Mouse (Mus musculus): ENCODE results near the gene Pigk.
"Not testable (repeated sequence)": the region's sequence is repeated elsewhere in the genome, so short reads cannot be mapped to it uniquely, and the experiment has no call there.

Gene Pigk

GRCm38 (mm10) chr3:152713991-152714902 lies at the start of gene Pigk:
Pigk (plus strand) TSS chr3:152714100.
- DNase-seq (ENCODE audit: low spot score in 2 of 2): peak; percentile 86 to 92

GRCm38 (mm10) chr3:152666991-152667355 lies 46.9 kb upstream of the Pigk start:
- DNase-seq (ENCODE audit: low spot score in 2 of 2): no peak

- peak in 1 of 2 experiments; percentile 25 for DNase-seq (ENCODE audit: low spot score in 2 of 2)
These were observed 46.3 kb upstream of the Pigk start for GRCm38 (mm10) chr3:152667356-152668211.

- no peak for DNase-seq (ENCODE audit: low spot score in 2 of 2)
These were observed 45.7 kb upstream of the Pigk start, which contains the start of gene Ak5 for GRCm38 (mm10) chr3:152668239-152668638. Ak5 (minus strand) TSS chr3:152668360.

- no peak for DNase-seq (ENCODE audit: low spot score in 2 of 2)
These were observed 45.1 kb upstream of the Pigk start for GRCm38 (mm10) chr3:152668793-152669192.

GRCm38 (mm10) chr3:152669783-152670182 lies 44.1 kb upstream of the Pigk start:
- DNase-seq (ENCODE audit: low spot score in 2 of 2): no peak

- DNase-seq (ENCODE audit: low spot score in 2 of 2): no peak
These were observed 39.2 kb upstream of the Pigk start for GRCm38 (mm10) chr3:152674663-152675062.

GRCm38 (mm10) chr3:152688532-152688931 lies 25.4 kb upstream of the Pigk start:
- no peak for DNase-seq (ENCODE audit: low spot score in 2 of 2)

GRCm38 (mm10) chr3:152689105-152689504 lies 24.8 kb upstream of the Pigk start:
- DNase-seq (ENCODE audit: low spot score in 2 of 2): peak; percentile 42 to 64

GRCm38 (mm10) chr3:152694950-152695349 lies 18.9 kb upstream of the Pigk start:
- DNase-seq (ENCODE audit: low spot score in 2 of 2): no peak

GRCm38 (mm10) chr3:152698017-152698416 lies 15.9 kb upstream of the Pigk start:
- DNase-seq (ENCODE audit: low spot score in 2 of 2): no peak

GRCm38 (mm10) chr3:152699261-152699660 lies 14.6 kb upstream of the Pigk start:
- no peak for DNase-seq (ENCODE audit: low spot score in 2 of 2)

GRCm38 (mm10) chr3:152701536-152701935 lies 12.4 kb upstream of the Pigk start:
- DNase-seq (ENCODE audit: low spot score in 2 of 2): not testable (repeated sequence)

- no peak for DNase-seq (ENCODE audit: low spot score in 2 of 2)
These were observed 11.5 kb upstream of the Pigk start for GRCm38 (mm10) chr3:152702274-152702843.

GRCm38 (mm10) chr3:152705826-152706225 lies 8.1 kb upstream of the Pigk start:
- no peak for DNase-seq (ENCODE audit: low spot score in 2 of 2)

GRCm38 (mm10) chr3:152706901-152707300 lies 7.0 kb upstream of the Pigk start:
- DNase-seq (ENCODE audit: low spot score in 2 of 2): no peak

GRCm38 (mm10) chr3:152707321-152707823 lies 6.5 kb upstream of the Pigk start:
- DNase-seq (ENCODE audit: low spot score in 2 of 2): no peak

GRCm38 (mm10) chr3:152709936-152710335 lies 4.0 kb upstream of the Pigk start:
- no peak for DNase-seq (ENCODE audit: low spot score in 2 of 2)

GRCm38 (mm10) chr3:152712957-152713356 lies 943 bp upstream of the Pigk start:
- no peak for DNase-seq (ENCODE audit: low spot score in 2 of 2)

GRCm38 (mm10) chr3:152721301-152721700 lies 7.4 kb downstream of the Pigk start:
- DNase-seq (ENCODE audit: low spot score in 2 of 2): no peak

- no peak for DNase-seq (ENCODE audit: low spot score in 2 of 2)
These were observed 8.9 kb downstream of the Pigk start for GRCm38 (mm10) chr3:152722836-152723235.

GRCm38 (mm10) chr3:152724446-152724845 lies 10.5 kb downstream of the Pigk start:
- no peak for DNase-seq (ENCODE audit: low spot score in 2 of 2)

All from urinary bladder, postnatal 4 days (tissue).